Mouse (Mus musculus) kidney, adult 2 months (tissue): ENCODE measurements around the gene Ccnf. TPM values are rescaled to one million over a fixed set of nuclear protein-coding genes. Genes with fewer than 3 reads are reported as not detected.

Source experiments
- DNase-seq: peaks from one replicate; pipeline ENCODE4 v3.0.0; 2021
- H3K27ac ChIP-seq: fragments of 200-500 bp; 2 replicates; pipeline ENCODE4 v1.5.1; 2012; ENCODE audit warnings: low read depth, low read length, control low read depth, inconsistent platforms; ENCODE audit not compliant: insufficient read depth
- H3K27me3 ChIP-seq: fragments of 200-500 bp; replicated peaks from 2 replicates; pipeline ENCODE4 v1.6.1; 2012; ENCODE audit warnings: mild to moderate bottlenecking, moderate library complexity, low read length, inconsistent platforms; ENCODE audit not compliant: control insufficient read depth, insufficient read depth
- H3K36me3 ChIP-seq: fragments of 200-500 bp; 2 replicates; pipeline ENCODE4 v1.6.1; 2012; ENCODE audit warnings: mild to moderate bottlenecking, moderate library complexity, low read length, inconsistent platforms; ENCODE audit not compliant: control insufficient read depth, insufficient read depth
- H3K4me1 ChIP-seq: fragments of 200-500 bp; 2 replicates; pipeline ENCODE4 v1.6.1; 2011; ENCODE audit warnings: low read length; ENCODE audit not compliant: control insufficient read depth, insufficient read depth
- H3K4me3 ChIP-seq: fragments of 200-500 bp; 2 replicates; pipeline ENCODE4 v1.5.1; 2011; ENCODE audit warnings: mild to moderate bottlenecking, low read depth, low read length, control low read depth; ENCODE audit not compliant: insufficient read depth
- CTCF ChIP-seq: fragments of 200-500 bp; conservative IDR thresholded peaks from 2 replicates; pipeline ENCODE4 v1.5.1; 2011; ENCODE audit warnings: low read depth, mild to moderate bottlenecking, control low read depth, low read length, moderate library complexity, mixed read lengths; ENCODE audit not compliant: insufficient read depth, insufficient read length
- POLR2A ChIP-seq: fragments of 200-500 bp; IDR thresholded peaks from one replicate; pipeline ENCODE4 v1.6.1; 2011; ENCODE audit warnings: low read depth, low read length, control low read depth
- WGBS: fragments of 180-500 bp; shearing (Covaris S2); methylation state at CpG from one replicate; pipeline ENCODE4 v1.1.7; 2018; 5-methylcytosine and 5-hydroxymethylcytosine counted together
- polyA plus RNA-seq: library from polyadenylated mRNA; depleted of rRNA; stranded (reverse); fragments of >200 nt; gene quantifications from 2 replicates; pipeline ENCODE4 v1.2.3, GENCODE M21; 2012

Ccnf gene
- polyA plus RNA-seq, 1 experiment = 0.56 TPM

GRCm38 (mm10) chr17:24212441-24213018 is 38.8 kb downstream of the Ccnf start:
- TF ChIP-seq POLR2A (no peak), CTCF (no peak)
- WGBS = 48% methylated on average over 5 of the region's 5 CpGs
- Histone ChIP-seq H3K4me1 (0 out of 2 replicates have a peak, but pooled peaks cover 4% of the 10 kb centered on the region), H3K36me3 (no peaks in the 10 kb centered on the region), H3K27me3 (no peaks in the 10 kb centered on the region), H3K4me3 (no peak overlapping the region), H3K27ac (no peak overlapping the region)
- no peak for DNase-seq

- Histone ChIP-seq H3K4me3 (peak overlapping the region; percentile 41), H3K36me3 (no peaks in the 10 kb centered on the region), H3K27me3 (no peaks in the 10 kb centered on the region), H3K4me1 (0 out of 2 replicates have a peak, but pooled peaks cover 4% of the 10 kb centered on the region), H3K27ac (no peak overlapping the region)
- WGBS = 16% methylated on average over 37 of the region's 37 CpGs
- TF ChIP-seq CTCF = 0 out of 2 replicates have a peak, but pooled peaks have one; percentile 11
- no peak for TF ChIP-seq POLR2A
- peak; percentile 75 for DNase-seq
These were observed 39.4 kb downstream of the Ccnf start for GRCm38 (mm10) chr17:24211631-24212440.

GRCm38 (mm10) chr17:24210591-24210990 is 40.7 kb downstream of the Ccnf start:
- no peak for DNase-seq
- Histone ChIP-seq H3K4me1 (peaks cover 8% of the 10 kb centered on the region; the same call in 1 of the 2 replicates), H3K36me3 (no peaks in the 10 kb centered on the region), H3K27me3 (no peaks in the 10 kb centered on the region), H3K27ac (no peak overlapping the region), H3K4me3 (no peak overlapping the region)
- WGBS = 86% methylated on average over 3 of the region's 3 CpGs
- TF ChIP-seq CTCF (no peak), POLR2A (no peak)

GRCm38 (mm10) chr17:24209916-24210240 is 41.4 kb downstream of the Ccnf start:
- TF ChIP-seq CTCF (no peak), POLR2A (no peak)
- Histone ChIP-seq H3K27ac (no peak overlapping the region), H3K4me3 (no peak overlapping the region), H3K36me3 (no peaks in the 10 kb centered on the region), H3K4me1 (peaks cover 8% of the 10 kb centered on the region; the same call in 1 of the 2 replicates), H3K27me3 (no peaks in the 10 kb centered on the region)
- WGBS = 93% methylated on average over 3 of the region's 3 CpGs
- DNase-seq = no peak

GRCm38 (mm10) chr17:24209043-24209915 is 42.0 kb downstream of the Ccnf start, which contains the start of gene Ntn3:
TSS of gene Ntn3 (minus strand) at chr17:24209531.
- DNase-seq = peak; percentile 23
- H3K27ac ChIP-seq = no peak within 1 kb of the TSS
- H3K4me3 ChIP-seq = peak within 1 kb of the TSS; percentile 45
- no peaks in the 10 kb centered on the region for H3K27me3 ChIP-seq
- H3K36me3 ChIP-seq = no peaks in the 10 kb centered on the region
- WGBS = 11% methylated on average over 43 of the region's 43 CpGs
- no peak for TF ChIP-seq POLR2A
- TF ChIP-seq CTCF = no peak
- H3K4me1 ChIP-seq = peaks cover 8% of the 10 kb centered on the region; the same call in 1 of the 2 replicates

- 10% methylated on average over 29 of the region's 29 CpGs for WGBS
- H3K4me3 ChIP-seq = peak overlapping the region; percentile 45
- DNase-seq = peak; percentile 31
- peaks cover 8% of the 10 kb centered on the region; the same call in 1 of the 2 replicates for H3K4me1 ChIP-seq
- no peaks in the 10 kb centered on the region for H3K36me3 ChIP-seq
- TF ChIP-seq POLR2A (no peak), CTCF (no peak)
- H3K27me3 ChIP-seq = no peaks in the 10 kb centered on the region
- no peak overlapping the region for H3K27ac ChIP-seq
These were observed 42.6 kb downstream of the Ccnf start for GRCm38 (mm10) chr17:24208641-24209042.
